Mouse (Mus musculus): ENCODE results near the gene Vmn2r37.
"Not testable (repeated sequence)": the region's sequence is repeated elsewhere in the genome, so short reads cannot be mapped to it uniquely, and the experiment has no call there.

Vmn2r37 gene

GRCm38 (mm10) chr7:9223553-9223952 is at the start of gene Vmn2r37:
TSS of gene Vmn2r37 (minus strand) at chr7:9223653.
- not testable (repeated sequence) for DNase-seq (ENCODE audit: inconsistent ontology term)

Data from Muller cell, postnatal 12 days (primary cell).